Mouse (Mus musculus) bone marrow, adult 2 months (tissue): Measurements from ENCODE around the gene Utp20.

Experiments used
- CTCF ChIP-seq: fragments of 200-500 bp; IDR thresholded peaks from 2 replicates; pipeline ENCODE4 v1.5.1; 2011; ENCODE audit warnings: low read length, control low read depth; ENCODE audit not compliant: control insufficient read depth, insufficient read depth
- POLR2A ChIP-seq: fragments of 200-500 bp; IDR thresholded peaks from 2 replicates; pipeline ENCODE4 v1.6.1; 2011; ENCODE audit warnings: low read depth, mild to moderate bottlenecking, control low read depth, low read length, borderline replicate concordance; ENCODE audit not compliant: control insufficient read depth

GRCm38 (mm10) chr10:88776206-88776605 lies 50.4 kb downstream of the Utp20 start:
- TF ChIP-seq CTCF (no peak), POLR2A (no peak)
